Mouse (Mus musculus): ENCODE measurements around the gene Kin. TPM values are rescaled to one million over a fixed set of nuclear protein-coding genes. Genes with fewer than 3 reads are reported as not detected.
A peak's percentile ranks its signal among the peaks of the same experiment; 100 is the strongest.

The Kin gene
- polyA plus RNA-seq, 1 experiment from 2014 or later, result 24.0 TPM

- H3K36me3 ChIP-seq (ENCODE audit: insufficient read depth, low read length), result no peaks in the 10 kb centered on the region
- 59% methylated on average over 3 of the region's 3 CpGs for WGBS
- TF ChIP-seq EP300 (IDR thresholded peaks at IDR 0.05) (no peak), CTCF (IDR thresholded peaks at IDR 0.05) (no peak)
These were observed 41.4 kb downstream of the Kin start for GRCm38 (mm10) chr2:10121826-10122225.

GRCm38 (mm10) chr2:10126122-10126521 is 45.7 kb downstream of the Kin start:
- WGBS, result 88% methylated on average over 4 of the region's 4 CpGs
- Histone ChIP-seq H3K4me2 (replicated peaks; ENCODE audit: low read depth, low read length) (no peak overlapping the region), H3K4me1 (ENCODE audit: insufficient read depth, low read depth, low read length) (no peaks in the 10 kb centered on the region), H3K36me3 (ENCODE audit: insufficient read depth, low read length) (no peaks in the 10 kb centered on the region), H3K9ac (replicated peaks; ENCODE audit: low read depth) (no peak overlapping the region), H3K4me3 (ENCODE audit: low read depth, low read length) (no peak overlapping the region), H3K27ac (ENCODE audit: low read length) (no peak overlapping the region), H3K9me3 (ENCODE audit: low read length) (no peaks in the 10 kb centered on the region), H3K27me3 (replicated peaks; ENCODE audit: insufficient read depth, low read length) (no peaks in the 10 kb centered on the region)
- TF ChIP-seq EP300 (IDR thresholded peaks at IDR 0.05), result no peak
- TF ChIP-seq CTCF (IDR thresholded peaks at IDR 0.05), result no peak
- no peak for ATAC-seq
- no peak for DNase-seq (ENCODE audit: low spot score)

More at GRCm38 (mm10) chr2:10121826-10122225, 41.4 kb downstream of the Kin start:
- Histone ChIP-seq H3K27ac (ENCODE audit: low read length) (no peak overlapping the region), H3K4me3 (ENCODE audit: low read depth, low read length) (no peak overlapping the region), H3K4me1 (ENCODE audit: insufficient read depth, low read depth, low read length) (no peaks in the 10 kb centered on the region), H3K27me3 (replicated peaks; ENCODE audit: insufficient read depth, low read length) (no peaks in the 10 kb centered on the region), H3K4me2 (replicated peaks; ENCODE audit: low read depth, low read length) (no peak overlapping the region), H3K9me3 (ENCODE audit: low read length) (no peaks in the 10 kb centered on the region), H3K9ac (replicated peaks; ENCODE audit: low read depth) (no peak overlapping the region)
- no peak for DNase-seq (ENCODE audit: low spot score)
- no peak for ATAC-seq

GRCm38 (mm10) chr2:10127471-10127870 is 47.1 kb downstream of the Kin start:
- Histone ChIP-seq H3K27me3 (replicated peaks; ENCODE audit: insufficient read depth, low read length) (no peaks in the 10 kb centered on the region), H3K9ac (replicated peaks; ENCODE audit: low read depth) (no peak overlapping the region), H3K4me3 (ENCODE audit: low read depth, low read length) (no peak overlapping the region), H3K4me2 (replicated peaks; ENCODE audit: low read depth, low read length) (no peak overlapping the region), H3K9me3 (ENCODE audit: low read length) (no peaks in the 10 kb centered on the region), H3K4me1 (ENCODE audit: insufficient read depth, low read depth, low read length) (no peaks in the 10 kb centered on the region), H3K27ac (ENCODE audit: low read length) (no peak overlapping the region), H3K36me3 (ENCODE audit: insufficient read depth, low read length) (no peaks in the 10 kb centered on the region)
- ATAC-seq (no peak), DNase-seq (ENCODE audit: low spot score) (no peak)
- WGBS, result 80% methylated on average over 5 of the region's 5 CpGs
- TF ChIP-seq CTCF (IDR thresholded peaks at IDR 0.05) (no peak), EP300 (IDR thresholded peaks at IDR 0.05) (no peak)

GRCm38 (mm10) chr2:10128571-10128970 is 48.2 kb downstream of the Kin start:
- no peak for DNase-seq (ENCODE audit: low spot score)
- 78% methylated on average over 4 of the region's 4 CpGs for whole genome bisulfite sequencing
- Histone ChIP-seq H3K4me3 (ENCODE audit: low read depth, low read length) (no peak overlapping the region), H3K4me2 (replicated peaks; ENCODE audit: low read depth, low read length) (no peak overlapping the region), H3K36me3 (ENCODE audit: insufficient read depth, low read length) (no peaks in the 10 kb centered on the region), H3K27ac (ENCODE audit: low read length) (no peak overlapping the region), H3K27me3 (replicated peaks; ENCODE audit: insufficient read depth, low read length) (no peaks in the 10 kb centered on the region), H3K9ac (replicated peaks; ENCODE audit: low read depth) (no peak overlapping the region), H3K9me3 (ENCODE audit: low read length) (no peaks in the 10 kb centered on the region), H3K4me1 (ENCODE audit: insufficient read depth, low read depth, low read length) (no peaks in the 10 kb centered on the region)
- no peak for ATAC-seq
- no peak for TF ChIP-seq CTCF (IDR thresholded peaks at IDR 0.05)

GRCm38 (mm10) chr2:10130341-10130990 is 50.1 kb downstream of the Kin start:
- WGBS, result 37% methylated on average over 8 of the region's 8 CpGs
- TF ChIP-seq EP300 (IDR thresholded peaks at IDR 0.05) (no peak), CTCF (IDR thresholded peaks at IDR 0.05) (no peak)
- no peak overlapping the region for H3K4me2 ChIP-seq (replicated peaks; ENCODE audit: low read depth, low read length)
- no peak for ATAC-seq
- no peak overlapping the region for H3K27ac ChIP-seq (ENCODE audit: low read length)
- H3K4me3 ChIP-seq (ENCODE audit: low read depth, low read length), result no peak overlapping the region
- H3K4me1 ChIP-seq (ENCODE audit: insufficient read depth, low read depth, low read length), result no peaks in the 10 kb centered on the region
- no peaks in the 10 kb centered on the region for H3K9me3 ChIP-seq (ENCODE audit: low read length)
- no peak overlapping the region for H3K9ac ChIP-seq (replicated peaks; ENCODE audit: low read depth)
- H3K27me3 ChIP-seq (replicated peaks; ENCODE audit: insufficient read depth, low read length), result no peaks in the 10 kb centered on the region
- H3K36me3 ChIP-seq (ENCODE audit: insufficient read depth, low read length), result no peaks in the 10 kb centered on the region
- no peak for DNase-seq (ENCODE audit: low spot score)

- H3K4me3 ChIP-seq (ENCODE audit: low read depth, low read length), result no peak within 1 kb of the TSS
- H3K27ac ChIP-seq (ENCODE audit: low read length), result no peak within 1 kb of the TSS
- H3K4me1 ChIP-seq (ENCODE audit: insufficient read depth, low read depth, low read length), result no peaks in the 10 kb centered on the region
- no peaks in the 10 kb centered on the region for H3K9me3 ChIP-seq (ENCODE audit: low read length)
- TF ChIP-seq CTCF (IDR thresholded peaks at IDR 0.05) (no peak), EP300 (IDR thresholded peaks at IDR 0.05) (no peak)
- no peaks in the 10 kb centered on the region for H3K27me3 ChIP-seq (replicated peaks; ENCODE audit: insufficient read depth, low read length)
- no peak within 1 kb of the TSS for H3K9ac ChIP-seq (replicated peaks; ENCODE audit: low read depth)
- H3K4me2 ChIP-seq (replicated peaks; ENCODE audit: low read depth, low read length), result no peak within 1 kb of the TSS
- DNase-seq (ENCODE audit: low spot score), result peak; percentile 34
- 65% methylated on average over 4 of the region's 4 CpGs for WGBS
- ATAC-seq, result no peak
- H3K36me3 ChIP-seq (ENCODE audit: insufficient read depth, low read length), result no peaks in the 10 kb centered on the region
These were observed 50.9 kb downstream of the Kin start, which contains the start of gene Itih2 for GRCm38 (mm10) chr2:10131296-10131695. Gene Itih2, minus strand, starts transcription at chr2:10131396.

Data from lung, postnatal 0 days (tissue).